Mouse (Mus musculus): Measurements from ENCODE around the gene Pogk.

DNA sequence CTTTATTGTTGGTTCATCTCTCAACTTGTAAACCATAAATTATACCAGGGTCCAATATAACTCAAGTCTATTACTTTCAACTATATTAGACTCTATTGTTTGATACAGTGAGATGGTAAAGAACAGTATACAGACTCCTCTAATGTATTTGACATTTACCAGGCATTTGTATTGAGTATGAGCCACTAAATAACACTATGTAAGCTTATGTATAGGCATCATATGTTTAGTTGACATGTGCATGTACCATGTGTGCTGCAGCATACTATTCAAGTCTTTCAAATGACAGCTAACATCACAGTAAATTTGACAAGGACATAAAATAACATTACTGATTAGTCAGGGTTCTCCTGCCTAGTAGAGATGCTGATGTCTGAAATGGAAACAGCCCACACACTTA, 46.5 kb downstream of the Pogk start:
- no peak for TF ChIP-seq TCF12 (IDR thresholded peaks at IDR 0.05; ENCODE audit: low read depth, low read length)
- TF ChIP-seq CTCF (conservative IDR thresholded peaks at IDR 0.05 in 1 of 2, IDR thresholded peaks at IDR 0.05 in 1 of 2; ENCODE audit: low read depth in 2 of 2, low read length in 2 of 2) = no peak
- TF ChIP-seq NELFE (IDR thresholded peaks at IDR 0.05; ENCODE audit: low read depth, low read length) = no peak
- TF ChIP-seq POLR2A (IDR thresholded peaks at IDR 0.05; ENCODE audit: low read depth, low read length) = no peak
- no peak for TF ChIP-seq ELF1 (IDR thresholded peaks at IDR 0.05; ENCODE audit: low read depth, low read length)
- no peak for TF ChIP-seq ETS1 (conservative IDR thresholded peaks at IDR 0.05; ENCODE audit: low read depth, low read length)
- no peak for TF ChIP-seq BHLHE40 (IDR thresholded peaks at IDR 0.05; ENCODE audit: low read depth, low read length)

All from CH12.LX (cell line).